Mouse (Mus musculus) MEL (cell line): ENCODE measurements around the gene Slc4a8. TPM values are rescaled to one million over a fixed set of nuclear protein-coding genes. Genes with fewer than 3 reads are reported as not detected.
A peak's percentile ranks its signal among the peaks of the same experiment; 100 is the strongest.

ENCODE experiments used
- DNase-seq: peaks from one replicate; pipeline ENCODE4 v3.0.0; 2011; ENCODE audit warnings: low read depth, low spot score
- H3K27ac ChIP-seq: 2 replicates; pipeline ENCODE4 v1.5.1; 2012; ENCODE audit warnings: low read depth, mild to moderate bottlenecking, control low read depth, low read length, moderate library complexity; ENCODE audit not compliant: control insufficient read depth
- H3K27me3 ChIP-seq, 2 experiments: fragments of 150-350 bp in 1 of 2; sonication (generic) in 1 of 2; 2 replicates each; pipeline ENCODE4 v1.6.1; 2012; ENCODE audit warnings: low read length in 2 of 2, mild to moderate bottlenecking in 2 of 2, improper control_type of control experiment in 1 of 2, moderate library complexity in 1 of 2; ENCODE audit not compliant: insufficient read depth in 2 of 2, control insufficient read depth in 1 of 2
- H3K36me3 ChIP-seq, 2 experiments: 2 replicates each; pipeline ENCODE4 v1.6.1; 2012 to 2014; ENCODE audit warnings: low read length in 2 of 2, improper control_type of control experiment in 1 of 2, inconsistent platforms in 1 of 2, mild to moderate bottlenecking in 1 of 2; ENCODE audit not compliant: insufficient read depth in 2 of 2, control insufficient read depth in 1 of 2
- H3K4me1 ChIP-seq, 2 experiments: fragments of 150-350 bp in 1 of 2; sonication (generic) in 1 of 2; 2 replicates each; pipeline ENCODE4 v1.6.1; 2012; ENCODE audit warnings: low read length in 2 of 2, improper control_type of control experiment in 1 of 2, mild to moderate bottlenecking in 1 of 2; ENCODE audit not compliant: insufficient read depth in 2 of 2, control insufficient read depth in 1 of 2
- H3K4me3 ChIP-seq, 2 experiments: fragments of 150-350 bp in 1 of 2; sonication (generic) in 1 of 2; 2 replicates each; pipeline ENCODE4 v1.5.1; 2012; ENCODE audit warnings: low read depth in 2 of 2, low read length in 2 of 2, mild to moderate bottlenecking in 2 of 2, moderate library complexity in 2 of 2, control low read depth in 1 of 2, improper control_type of control experiment in 1 of 2; ENCODE audit not compliant: control insufficient read depth in 1 of 2, insufficient read depth in 1 of 2
- H3K79me2 ChIP-seq: 2 replicates; pipeline ENCODE4 v1.6.1; 2012; ENCODE audit warnings: mild to moderate bottlenecking, low read length, moderate library complexity; ENCODE audit not compliant: control insufficient read depth, poor library complexity, insufficient read depth
- H3K9ac ChIP-seq: 2 replicates; pipeline ENCODE4 v1.6.1; 2012; ENCODE audit warnings: low read depth, mild to moderate bottlenecking, control low read depth, low read length, moderate library complexity; ENCODE audit not compliant: control insufficient read depth, poor library complexity, severe bottlenecking
- H3K9me3 ChIP-seq: fragments of 150-350 bp; sonication (generic); replicated peaks from 2 replicates; pipeline ENCODE4 v1.6.1; 2012; ENCODE audit warnings: mild to moderate bottlenecking, low read length, improper control_type of control experiment, moderate library complexity; ENCODE audit not compliant: insufficient read depth
- BHLHE40 ChIP-seq: IDR thresholded peaks from 2 replicates; pipeline ENCODE4 v1.6.1; 2012; ENCODE audit warnings: low read depth, mild to moderate bottlenecking, inconsistent platforms, low read length, improper control_type of control experiment, borderline replicate concordance
- CHD2 ChIP-seq: IDR thresholded peaks from 2 replicates; pipeline ENCODE4 v1.6.1; 2011; ENCODE audit warnings: low read length, improper control_type of control experiment
- CTCF ChIP-seq, 3 experiments: IDR thresholded peaks in 2 of 3; conservative IDR thresholded peaks in 1 of 3; 2 replicates each; pipeline ENCODE4 v1.5.1; 2011 to 2012; ENCODE audit warnings: low read length in 3 of 3, low read depth in 2 of 3, mild to moderate bottlenecking in 2 of 3, improper control_type of control experiment in 1 of 3, inconsistent platforms in 1 of 3, mixed read lengths in 1 of 3, moderate library complexity in 1 of 3; ENCODE audit not compliant: control insufficient read depth in 1 of 3, insufficient read depth in 1 of 3, poor library complexity in 1 of 3, severe bottlenecking in 1 of 3
- GATA1 ChIP-seq: IDR thresholded peaks from 2 replicates; pipeline ENCODE4 v1.6.1; 2011; ENCODE audit warnings: low read depth, low read length, improper control_type of control experiment
- HCFC1 ChIP-seq: IDR thresholded peaks from 2 replicates; pipeline ENCODE4 v1.6.1; 2012; ENCODE audit warnings: low read depth, mild to moderate bottlenecking, inconsistent platforms, low read length, improper control_type of control experiment, moderate library complexity
- JUND ChIP-seq: IDR thresholded peaks from 2 replicates; pipeline ENCODE4 v1.6.1; 2011; ENCODE audit warnings: low read depth, mild to moderate bottlenecking, improper control_type of control experiment, low read length
- MAFK ChIP-seq: IDR thresholded peaks from 2 replicates; pipeline ENCODE4 v1.6.1; 2011; ENCODE audit warnings: low read depth, mild to moderate bottlenecking, low read length, improper control_type of control experiment, borderline replicate concordance
- MAX ChIP-seq: IDR thresholded peaks from 2 replicates; pipeline ENCODE4 v1.6.1; 2011; ENCODE audit warnings: low read length, improper control_type of control experiment
- MEF2A ChIP-seq: IDR thresholded peaks from 2 replicates; pipeline ENCODE4 v1.6.1; 2014; ENCODE audit warnings: low read depth, mild to moderate bottlenecking, inconsistent platforms, low read length, improper control_type of control experiment; ENCODE audit not compliant: poor library complexity, insufficient replicate concordance, severe bottlenecking; ENCODE audit errors: extremely low read depth
- MXI1 ChIP-seq: IDR thresholded peaks from 2 replicates; pipeline ENCODE4 v1.6.1; 2011; ENCODE audit warnings: mild to moderate bottlenecking, low read depth, low read length, improper control_type of control experiment
- MYB ChIP-seq: IDR thresholded peaks from 2 replicates; pipeline ENCODE4 v1.6.1; 2011; ENCODE audit warnings: mild to moderate bottlenecking, low read depth, low read length, improper control_type of control experiment
- MYC ChIP-seq: IDR thresholded peaks from 2 replicates; pipeline ENCODE4 v1.6.1; 2011; ENCODE audit warnings: low read depth, mild to moderate bottlenecking, low read length, improper control_type of control experiment, moderate library complexity
- NRF1 ChIP-seq: IDR thresholded peaks from 2 replicates; pipeline ENCODE4 v1.6.1; 2014; ENCODE audit warnings: low read depth, mild to moderate bottlenecking, inconsistent platforms, low read length, improper control_type of control experiment, moderate library complexity; ENCODE audit not compliant: poor library complexity, insufficient read depth, severe bottlenecking
- RAD21 ChIP-seq: IDR thresholded peaks from 2 replicates; pipeline ENCODE4 v1.6.1; 2011; ENCODE audit warnings: mild to moderate bottlenecking, low read depth, low read length, improper control_type of control experiment
- RCOR1 ChIP-seq: IDR thresholded peaks from 2 replicates; pipeline ENCODE4 v1.6.1; 2012; ENCODE audit warnings: low read depth, mild to moderate bottlenecking, inconsistent platforms, low read length, improper control_type of control experiment
- SMC3 ChIP-seq: IDR thresholded peaks from 2 replicates; pipeline ENCODE4 v1.6.1; 2011; ENCODE audit warnings: low read depth, low read length, improper control_type of control experiment
- TAL1 ChIP-seq: IDR thresholded peaks from 2 replicates; pipeline ENCODE4 v1.6.1; 2012; ENCODE audit warnings: mild to moderate bottlenecking, inconsistent platforms, low read length, moderate library complexity, mixed read lengths
- TBP ChIP-seq: IDR thresholded peaks from 2 replicates; pipeline ENCODE4 v1.8.0; 2011; ENCODE audit warnings: low read depth, low read length, improper control_type of control experiment
- USF1 ChIP-seq: IDR thresholded peaks from 2 replicates; pipeline ENCODE4 v1.6.1; 2014; ENCODE audit warnings: low read depth, mild to moderate bottlenecking, inconsistent platforms, low read length, improper control_type of control experiment, moderate library complexity
- USF2 ChIP-seq, 2 experiments: IDR thresholded peaks; 2 replicates each; pipeline ENCODE4 v1.6.1; 2011 to 2012; ENCODE audit warnings: improper control_type of control experiment in 2 of 2, low read length in 2 of 2, borderline replicate concordance in 1 of 2, inconsistent platforms in 1 of 2, low read depth in 1 of 2, mild to moderate bottlenecking in 1 of 2; ENCODE audit not compliant: insufficient read depth in 1 of 2
- ZC3H11A ChIP-seq: IDR thresholded peaks from 2 replicates; pipeline ENCODE4 v1.6.1; 2012; ENCODE audit warnings: low read depth, mild to moderate bottlenecking, inconsistent platforms, low read length, improper control_type of control experiment
- ZKSCAN1 ChIP-seq: IDR thresholded peaks from 2 replicates; pipeline ENCODE4 v1.6.1; 2012; ENCODE audit warnings: low read depth, mild to moderate bottlenecking, inconsistent platforms, low read length, improper control_type of control experiment, moderate library complexity
- ZNF384 ChIP-seq: IDR thresholded peaks from 2 replicates; pipeline ENCODE4 v1.6.1; 2012; ENCODE audit warnings: low read depth, mild to moderate bottlenecking, inconsistent platforms, low read length, improper control_type of control experiment
- polyA plus RNA-seq, 2 experiments: library from polyadenylated mRNA; stranded (reverse) in 1 of 2; unstranded in 1 of 2; fragments of >175 nt in 1 of 2; fragments of >200 nt in 1 of 2; gene quantifications; 2 replicates each; pipeline versions ENCODE4 v1.2.1 to v1.2.4; 2012; ENCODE audit warnings: low replicate concordance in 2 of 2, low read depth in 1 of 2; ENCODE audit not compliant: insufficient read length in 2 of 2, insufficient read depth in 1 of 2, missing spikeins in 1 of 2
- total RNA-seq: library from RNA; depleted of rRNA; stranded (reverse); fragments of 300-350 nt; gene quantifications from 2 replicates; pipeline ENCODE4 v1.2.3, GENCODE M21; 2012

The Slc4a8 gene
- total and polyA plus RNA-seq, 3 experiments: 0.35 to 2.5 TPM; not detected in 1

DNA sequence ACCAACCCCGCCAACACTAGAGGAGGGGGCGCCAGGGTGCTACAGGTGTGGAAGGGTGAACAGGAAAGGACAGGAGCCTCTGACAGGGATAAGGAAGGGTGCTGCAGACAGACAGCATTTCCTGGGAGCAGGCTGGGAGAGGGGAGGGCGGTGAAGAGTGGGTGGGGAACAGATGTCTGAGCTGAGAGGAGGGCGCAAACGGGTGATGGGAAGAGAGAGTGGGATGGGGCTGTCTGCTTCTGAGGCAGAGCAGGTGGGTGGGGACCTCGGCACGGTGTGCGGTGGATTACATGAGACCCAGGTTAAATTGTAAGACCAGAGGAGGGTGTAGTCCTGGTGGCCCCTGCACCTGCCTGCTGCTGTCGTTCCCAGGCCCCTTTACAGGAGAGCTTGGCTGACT lies 68.2 kb downstream of the Slc4a8 start:
- TF ChIP-seq MXI1 (no peak), MAX (no peak), CTCF (IDR thresholded peaks at IDR 0.05 in 2 of 3, conservative IDR thresholded peaks at IDR 0.05 in 1 of 3; ENCODE audit: control insufficient read depth in 1 of 3, insufficient read depth in 1 of 3, low read depth in 2 of 3, low read length in 3 of 3, poor library complexity in 1 of 3, severe bottlenecking in 1 of 3) (no peak), MYB (no peak), ZC3H11A (no peak), MAFK (no peak), RAD21 (no peak), TBP (no peak), MEF2A (no peak), HCFC1 (no peak)
- no peaks in the 10 kb centered on the region for H3K9me3 ChIP-seq
- H3K9ac ChIP-seq: no peak overlapping the region
- peaks cover 0 to 2% of the 10 kb centered on the region in 2 experiments; a peak in 1 of 4 replicates for H3K27me3 ChIP-seq
- no peaks in the 10 kb centered on the region for H3K36me3 ChIP-seq
- no peaks in the 10 kb centered on the region for H3K4me1 ChIP-seq
- H3K4me3 ChIP-seq: no peak overlapping the region
- no peak for DNase-seq
- no peaks in the 10 kb centered on the region for H3K79me2 ChIP-seq
- no peak overlapping the region for H3K27ac ChIP-seq

GRCm38 (mm10) chr15:100830682-100831081 lies 69.1 kb downstream of the Slc4a8 start:
- H3K27me3 ChIP-seq: peaks cover 0 to 2% of the 10 kb centered on the region in 2 experiments; a peak in 2 of 4 replicates
- no peak overlapping the region for H3K9ac ChIP-seq
- H3K79me2 ChIP-seq: no peaks in the 10 kb centered on the region
- H3K4me1 ChIP-seq: no peaks in the 10 kb centered on the region
- TF ChIP-seq ZNF384 (peak; percentile 63), GATA1 (no peak), JUND (no peak), BHLHE40 (peak; percentile 92), CTCF (IDR thresholded peaks at IDR 0.05 in 2 of 3, conservative IDR thresholded peaks at IDR 0.05 in 1 of 3; ENCODE audit: control insufficient read depth in 1 of 3, insufficient read depth in 1 of 3, low read depth in 2 of 3, low read length in 3 of 3, poor library complexity in 1 of 3, severe bottlenecking in 1 of 3) (peak; percentile 65 to 98 (median 93)), ZKSCAN1 (no peak), USF2 (IDR thresholded peaks at IDR 0.05; ENCODE audit: borderline replicate concordance in 1 of 2, insufficient read depth in 1 of 2, low read depth in 1 of 2, low read length in 2 of 2) (0 out of 4 replicates have a peak, but pooled peaks of 1 of the 2 experiments have one; percentile 30), MEF2A (no peak), MAFK (no peak), CHD2 (no peak), ZC3H11A (peak; percentile 80), MXI1 (no peak), USF1 (peak; percentile 76), RCOR1 (no peak), NRF1 (no peak), SMC3 (peak; percentile 91), TAL1 (no peak), MYC (no peak), MAX (peak; percentile 44; the same call in 1 of the 2 replicates), RAD21 (peak; percentile 86)
- TF ChIP-seq, all 39 proteins: peak for 9
- peak; percentile 72 for DNase-seq
- no peak overlapping the region for H3K27ac ChIP-seq
- H3K4me3 ChIP-seq: no peak overlapping the region
- H3K9me3 ChIP-seq: no peaks in the 10 kb centered on the region
- H3K36me3 ChIP-seq: no peaks in the 10 kb centered on the region
